Mouse (Mus musculus) cortical plate, adult 2 months (tissue): ENCODE results near the gene Fam207a.

Experiments
- CTCF ChIP-seq: fragments of 200-500 bp; IDR thresholded peaks from 2 replicates; pipeline ENCODE4 v1.5.1; 2011; ENCODE audit warnings: mild to moderate bottlenecking, control low read depth, low read length; ENCODE audit not compliant: insufficient read depth; ENCODE audit errors: extremely low read depth
- POLR2A ChIP-seq: fragments of 200-500 bp; IDR thresholded peaks from 2 replicates; pipeline ENCODE4 v1.6.1; 2011; ENCODE audit warnings: mild to moderate bottlenecking, low read length, control low read depth; ENCODE audit not compliant: insufficient read depth; ENCODE audit errors: extremely low read depth

GRCm38 (mm10) chr10:77537215-77538209 lies 21.9 kb upstream of the Fam207a start:
- TF ChIP-seq CTCF (no peak), POLR2A (no peak)
